Mouse (Mus musculus): ENCODE data around the gene Krt23.

Krt23 gene

GRCm38 (mm10) chr11:99492733-99493573, at the start of gene Krt23:
Gene Krt23 (minus strand): TSS chr11:99493137.
- no peak for DNase-seq (ENCODE audit: extremely low read depth, low read depth)

- DNase-seq (ENCODE audit: extremely low read depth, low read depth): no peak
Observed at GRCm38 (mm10) chr11:99539721-99540120, 46.8 kb upstream of the Krt23 start.

GRCm38 (mm10) chr11:99521288-99521860, 28.4 kb upstream of the Krt23 start, which contains the start of gene Krt39:
Gene Krt39 (minus strand): TSS chr11:99521338.
- no peak for DNase-seq (ENCODE audit: extremely low read depth, low read depth)

GRCm38 (mm10) chr11:99514098-99514497, 21.2 kb upstream of the Krt23 start:
- no peak for DNase-seq (ENCODE audit: extremely low read depth, low read depth)

- DNase-seq (ENCODE audit: extremely low read depth, low read depth): no peak
Observed at GRCm38 (mm10) chr11:99500095-99500805, 7.3 kb upstream of the Krt23 start.

GRCm38 (mm10) chr11:99496460-99496859, 3.5 kb upstream of the Krt23 start:
- no peak for DNase-seq (ENCODE audit: extremely low read depth, low read depth)

GRCm38 (mm10) chr11:99494741-99495140, 1.8 kb upstream of the Krt23 start:
- DNase-seq (ENCODE audit: extremely low read depth, low read depth): no peak

GRCm38 (mm10) chr11:99493574-99493850, 575 bp upstream of the Krt23 start:
- DNase-seq (ENCODE audit: extremely low read depth, low read depth): no peak

GRCm38 (mm10) chr11:99491040-99491439, 1.9 kb downstream of the Krt23 start:
- DNase-seq (ENCODE audit: extremely low read depth, low read depth): no peak

- DNase-seq (ENCODE audit: extremely low read depth, low read depth): no peak
Observed at GRCm38 (mm10) chr11:99490624-99491023, 2.3 kb downstream of the Krt23 start.

- DNase-seq (ENCODE audit: extremely low read depth, low read depth): no peak
Observed at GRCm38 (mm10) chr11:99489233-99489632, 3.7 kb downstream of the Krt23 start.

GRCm38 (mm10) chr11:99474981-99475380, 18.0 kb downstream of the Krt23 start:
- DNase-seq (ENCODE audit: extremely low read depth, low read depth): no peak

- no peak for DNase-seq (ENCODE audit: extremely low read depth, low read depth)
Observed at GRCm38 (mm10) chr11:99473433-99473832, 19.5 kb downstream of the Krt23 start.

- no peak for DNase-seq (ENCODE audit: extremely low read depth, low read depth)
Observed at GRCm38 (mm10) chr11:99472405-99472804, 20.5 kb downstream of the Krt23 start.

- no peak for DNase-seq (ENCODE audit: extremely low read depth, low read depth)
Observed at GRCm38 (mm10) chr11:99471946-99472345, 21.0 kb downstream of the Krt23 start.

GRCm38 (mm10) chr11:99469228-99469627, 23.7 kb downstream of the Krt23 start:
- no peak for DNase-seq (ENCODE audit: extremely low read depth, low read depth)

- DNase-seq (ENCODE audit: extremely low read depth, low read depth): no peak
Observed at GRCm38 (mm10) chr11:99468566-99468965, 24.4 kb downstream of the Krt23 start.

GRCm38 (mm10) chr11:99466316-99466715, 26.6 kb downstream of the Krt23 start:
- DNase-seq (ENCODE audit: extremely low read depth, low read depth): no peak

GRCm38 (mm10) chr11:99464836-99465235, 28.1 kb downstream of the Krt23 start:
- DNase-seq (ENCODE audit: extremely low read depth, low read depth): peak; percentile 7

- peak; percentile 7 for DNase-seq (ENCODE audit: extremely low read depth, low read depth)
Observed at GRCm38 (mm10) chr11:99463155-99463554, 29.8 kb downstream of the Krt23 start.

GRCm38 (mm10) chr11:99461736-99462135, 31.2 kb downstream of the Krt23 start:
- no peak for DNase-seq (ENCODE audit: extremely low read depth, low read depth)

- no peak for DNase-seq (ENCODE audit: extremely low read depth, low read depth)
Observed at GRCm38 (mm10) chr11:99458887-99459286, 34.0 kb downstream of the Krt23 start.
